Mouse (Mus musculus) lung, embryonic 14.5 days (tissue): ENCODE data around the gene Megf9. TPM values are rescaled to one million over a fixed set of nuclear protein-coding genes. Genes with fewer than 3 reads are reported as not detected.

Source experiments
- ATAC-seq: fragments of 200-750 bp; cut with Nextera tagmentation; 2 replicates; pipeline ENCODE4 v1.8.0; 2017; ENCODE audit warnings: mild to moderate bottlenecking, moderate TSS enrichment, moderate library complexity; ENCODE audit not compliant: insufficient read depth
- DNase-seq: peaks from one replicate; pipeline ENCODE4 v3.0.0-alpha.2; 2015
- H3K27ac ChIP-seq: fragments of 300-500 bp; sonication (generic); 2 replicates; pipeline ENCODE4 v1.5.1; 2014; ENCODE audit warnings: low read depth, mild to moderate bottlenecking, moderate library complexity
- H3K27me3 ChIP-seq: fragments of 300-500 bp; sonication (generic); 2 replicates; pipeline ENCODE4 v1.6.1; 2014; ENCODE audit warnings: low read length, control low read depth; ENCODE audit not compliant: insufficient read depth
- H3K36me3 ChIP-seq: fragments of 300-500 bp; sonication (generic); 2 replicates; pipeline ENCODE4 v1.6.1; 2014; ENCODE audit warnings: control low read depth; ENCODE audit not compliant: insufficient read depth
- H3K4me1 ChIP-seq: fragments of 300-500 bp; sonication (generic); 2 replicates; pipeline ENCODE4 v1.6.1; 2014; ENCODE audit warnings: antibody characterized with exemption, control low read depth; ENCODE audit not compliant: insufficient read depth
- H3K4me2 ChIP-seq: fragments of 300-500 bp; sonication (generic); 2 replicates; pipeline ENCODE4 v1.6.1; 2014; ENCODE audit warnings: mild to moderate bottlenecking
- H3K4me3 ChIP-seq: fragments of 300-500 bp; sonication (generic); 2 replicates; pipeline ENCODE4 v1.5.1; 2014; ENCODE audit warnings: low read depth, low read length
- H3K9ac ChIP-seq: fragments of 300-500 bp; sonication (generic); 2 replicates; pipeline ENCODE4 v1.6.1; 2014
- H3K9me3 ChIP-seq: fragments of 300-500 bp; sonication (generic); 2 replicates; pipeline ENCODE4 v1.6.1; 2016; ENCODE audit warnings: low read depth, low read length, control low read depth
- CTCF ChIP-seq: IDR thresholded peaks from 2 replicates; pipeline ENCODE4 v1.5.1; 2016; ENCODE audit warnings: antibody characterized with exemption, low read depth
- WGBS: fragments of 180-500 bp; shearing (Covaris S2); extraction: QIAGEN DNeasy Blood & Tissue Kit; methylation state at CpG from one replicate; pipeline ENCODE4 v1.1.7; 2014; 5-methylcytosine and 5-hydroxymethylcytosine counted together
- polyA plus RNA-seq: library from polyadenylated mRNA; unstranded; fragments of >200 nt; fragmentation: Nextera tagmentation; extraction: Ambion mirVana; gene quantifications from 2 replicates; pipeline ENCODE4 v1.2.1, GENCODE M21; 2014

The Megf9 gene
- polyA plus RNA-seq, 1 experiment from 2014 or later = 12.8 TPM

- H3K27me3 ChIP-seq = no peaks in the 10 kb centered on the region
- H3K4me1 ChIP-seq = no peaks in the 10 kb centered on the region
Measured at GRCm38 (mm10) chr4:70484134-70484533, 50.7 kb downstream of the Megf9 start.

GRCm38 (mm10) chr4:70481931-70482330, 52.9 kb downstream of the Megf9 start:
- Histone ChIP-seq H3K4me2 (no peak overlapping the region), H3K27ac (no peak overlapping the region)
- 72% methylated on average over 4 of the region's 4 CpGs for WGBS

More at GRCm38 (mm10) chr4:70484134-70484533, 50.7 kb downstream of the Megf9 start:
- WGBS = 70% methylated on average over 2 of the region's 2 CpGs
- Histone ChIP-seq H3K4me2 (no peak overlapping the region), H3K9ac (no peak overlapping the region), H3K27ac (no peak overlapping the region), H3K4me3 (no peak overlapping the region), H3K9me3 (no peaks in the 10 kb centered on the region), H3K36me3 (no peaks in the 10 kb centered on the region)
- TF ChIP-seq CTCF = no peak
- no peak for DNase-seq
- no peak for ATAC-seq

GRCm38 (mm10) chr4:70471398-70471797, 63.4 kb downstream of the Megf9 start:
- Histone ChIP-seq H3K9me3 (no peaks in the 10 kb centered on the region), H3K9ac (no peak overlapping the region), H3K36me3 (no peaks in the 10 kb centered on the region), H3K4me3 (no peak overlapping the region), H3K4me1 (no peaks in the 10 kb centered on the region), H3K27me3 (no peaks in the 10 kb centered on the region), H3K27ac (no peak overlapping the region), H3K4me2 (no peak overlapping the region)
- ATAC-seq (no peak), DNase-seq (no peak)
- WGBS = 71% methylated on average over 2 of the region's 2 CpGs
- no peak for TF ChIP-seq CTCF

More at GRCm38 (mm10) chr4:70481931-70482330, 52.9 kb downstream of the Megf9 start:
- H3K4me1 ChIP-seq = no peaks in the 10 kb centered on the region
- no peak overlapping the region for H3K9ac ChIP-seq
- H3K4me3 ChIP-seq = no peak overlapping the region
- ATAC-seq (no peak), DNase-seq (no peak)
- H3K27me3 ChIP-seq = no peaks in the 10 kb centered on the region
- no peaks in the 10 kb centered on the region for H3K9me3 ChIP-seq
- no peak for TF ChIP-seq CTCF
- H3K36me3 ChIP-seq = no peaks in the 10 kb centered on the region

- no peaks in the 10 kb centered on the region for H3K4me1 ChIP-seq
- H3K4me3 ChIP-seq = no peak overlapping the region
- WGBS = 83% methylated on average over 1 of the region's 1 CpGs
- no peaks in the 10 kb centered on the region for H3K9me3 ChIP-seq
- DNase-seq = no peak
- TF ChIP-seq CTCF = no peak
- H3K36me3 ChIP-seq = no peaks in the 10 kb centered on the region
- H3K9ac ChIP-seq = no peak overlapping the region
- ATAC-seq = no peak
- H3K27me3 ChIP-seq = no peaks in the 10 kb centered on the region
- no peak overlapping the region for H3K27ac ChIP-seq
- H3K4me2 ChIP-seq = no peak overlapping the region
Measured at GRCm38 (mm10) chr4:70465921-70466689, 68.7 kb downstream of the Megf9 start.

GRCm38 (mm10) chr4:70463302-70463701, 71.5 kb downstream of the Megf9 start:
- H3K4me2 ChIP-seq = no peak overlapping the region
- no peaks in the 10 kb centered on the region for H3K9me3 ChIP-seq
- no peak overlapping the region for H3K4me3 ChIP-seq
- TF ChIP-seq CTCF = no peak
- no peak for DNase-seq
- WGBS = 89% methylated on average over 2 of the region's 2 CpGs
- H3K4me1 ChIP-seq = no peaks in the 10 kb centered on the region
- H3K27ac ChIP-seq = no peak overlapping the region
- H3K36me3 ChIP-seq = no peaks in the 10 kb centered on the region
- no peaks in the 10 kb centered on the region for H3K27me3 ChIP-seq
- H3K9ac ChIP-seq = no peak overlapping the region
- ATAC-seq = no peak

- no peak for TF ChIP-seq CTCF
Measured at GRCm38 (mm10) chr4:70461416-70461815, 73.4 kb downstream of the Megf9 start.

GRCm38 (mm10) chr4:70452161-70452560, 82.6 kb downstream of the Megf9 start:
- TF ChIP-seq CTCF = no peak
- 68% methylated on average over 3 of the region's 3 CpGs for WGBS

More at GRCm38 (mm10) chr4:70461416-70461815, 73.4 kb downstream of the Megf9 start:
- no peak for DNase-seq
- Histone ChIP-seq H3K4me1 (no peaks in the 10 kb centered on the region), H3K4me2 (no peak overlapping the region), H3K9ac (no peak overlapping the region), H3K36me3 (no peaks in the 10 kb centered on the region), H3K9me3 (no peaks in the 10 kb centered on the region), H3K4me3 (no peak overlapping the region), H3K27ac (no peak overlapping the region), H3K27me3 (no peaks in the 10 kb centered on the region)
- no peak for ATAC-seq

More at GRCm38 (mm10) chr4:70452161-70452560, 82.6 kb downstream of the Megf9 start:
- DNase-seq (no peak), ATAC-seq (no peak)
- Histone ChIP-seq H3K9me3 (no peaks in the 10 kb centered on the region), H3K27me3 (no peaks in the 10 kb centered on the region), H3K4me3 (no peak overlapping the region), H3K4me1 (no peaks in the 10 kb centered on the region), H3K4me2 (no peak overlapping the region), H3K9ac (no peak overlapping the region), H3K27ac (no peak overlapping the region), H3K36me3 (no peaks in the 10 kb centered on the region)
